Mouse (Mus musculus): ENCODE results near the gene Tbx3. TPM values are rescaled to one million over a fixed set of nuclear protein-coding genes. Genes with fewer than 3 reads are reported as not detected.

Gene Tbx3
- polyA plus RNA-seq (2017; shearing (Covaris generic)), result not detected

GRCm38 (mm10) chr5:119670566-119671108 lies at the start of gene Tbx3:
Gene Tbx3, plus strand, starts transcription at chr5:119670669.

Other genes starting within 250 kb of the Tbx3 start
- gene Tbx5, start 162.0 kb downstream of the Tbx3 start, polyA plus RNA-seq (2017; shearing (Covaris generic)), result not detected

Data from inflammation-experienced regulatory T-cells, adult 16 weeks (primary cell).